Mouse (Mus musculus): ENCODE data around the gene Zfp719.

The Zfp719 gene

DNA sequence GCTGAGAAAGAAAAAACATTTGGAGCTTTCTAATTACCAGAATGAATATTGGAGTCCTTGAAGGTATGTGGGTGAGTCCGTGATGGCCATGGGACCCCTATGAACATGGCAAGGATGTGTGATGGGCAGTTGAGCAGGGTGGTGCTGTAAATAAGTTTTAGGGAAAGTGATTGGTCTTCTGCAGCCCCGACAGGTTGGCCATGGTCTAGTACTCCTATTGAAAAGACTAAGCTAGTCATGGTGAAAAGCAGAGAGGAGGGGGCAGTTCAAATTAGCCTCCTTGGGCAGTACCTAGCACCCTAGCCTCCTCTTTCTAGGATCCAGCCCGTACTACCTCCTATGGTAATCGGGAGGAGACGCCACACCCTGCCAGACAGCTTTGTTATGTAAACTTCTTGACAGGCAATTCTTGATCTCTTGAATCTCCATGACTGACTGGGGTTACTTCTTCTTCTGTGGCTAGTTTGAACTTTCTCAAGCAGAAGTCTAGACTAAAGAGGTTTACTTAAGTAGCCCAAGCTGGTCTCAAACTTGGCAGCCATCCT, 28.4 kb downstream of the Zfp719 start:
- no peak for DNase-seq (ENCODE audit: low spot score in 2 of 2)

DNA sequence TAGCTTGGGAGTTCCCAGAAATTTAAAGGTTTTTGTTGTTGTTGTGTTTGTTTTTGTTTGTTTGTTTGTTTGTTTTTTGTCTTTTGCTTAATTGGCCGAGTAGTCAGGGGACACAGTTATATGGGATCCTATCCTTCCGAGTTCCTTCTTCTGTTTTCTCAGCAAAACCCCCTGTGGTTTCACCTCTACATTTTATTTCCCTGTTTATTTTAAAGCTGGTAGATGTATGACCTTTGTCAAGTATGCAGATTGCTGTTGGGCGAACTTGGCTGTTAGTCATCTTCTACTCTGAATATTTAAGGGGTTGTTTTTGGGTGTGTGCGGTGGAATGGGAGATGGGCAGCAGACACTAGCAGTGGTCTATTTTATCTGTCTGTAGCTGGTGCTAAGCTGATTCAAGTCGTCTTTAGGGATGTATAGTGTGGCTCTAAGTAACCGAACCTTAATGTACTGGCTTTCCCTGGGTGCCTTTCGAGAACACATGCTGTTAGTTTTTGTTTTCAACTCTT, 29.0 kb downstream of the Zfp719 start:
- DNase-seq (ENCODE audit: low spot score in 2 of 2) = no peak

DNA sequence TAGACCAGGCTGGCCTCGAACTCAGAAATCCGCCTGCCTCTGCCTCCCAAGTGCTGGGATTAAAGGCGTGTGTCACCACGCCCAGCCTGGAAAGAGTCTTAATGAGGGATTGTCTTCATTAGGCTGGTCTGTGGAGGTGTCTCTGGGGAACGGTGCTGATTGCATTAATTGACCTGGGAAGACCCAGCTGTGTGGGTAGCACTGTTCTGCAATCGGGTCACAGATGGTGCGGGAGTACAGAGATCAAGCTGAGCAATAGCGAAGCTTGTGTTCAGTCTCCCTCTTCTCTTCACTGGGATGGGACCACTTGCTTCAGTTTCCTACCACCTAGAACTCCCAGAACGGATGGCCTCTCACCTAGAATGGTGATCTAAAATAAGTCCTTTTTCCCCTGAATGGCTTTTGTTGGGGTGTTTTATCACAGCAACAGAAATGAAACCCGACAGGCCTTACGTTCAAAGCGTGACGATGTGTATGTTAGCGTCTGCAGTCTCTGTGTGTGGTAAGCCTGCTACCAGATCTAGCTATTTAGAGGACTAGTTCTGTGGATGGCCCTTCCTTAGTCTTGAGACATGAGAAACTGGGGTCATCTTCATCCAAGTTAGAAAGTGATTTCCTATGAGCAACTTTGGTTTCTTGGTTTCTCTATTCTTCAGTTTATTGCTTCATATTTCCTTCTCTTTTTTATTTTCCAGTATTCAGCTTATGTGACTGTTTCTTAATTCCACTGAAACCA, 34.6 kb downstream of the Zfp719 start:
- DNase-seq (ENCODE audit: low spot score in 2 of 2) = no peak

GRCm38 (mm10) chr7:43622927-43623326, 43.5 kb downstream of the Zfp719 start:
- no peak for DNase-seq (ENCODE audit: low spot score in 2 of 2)

DNA sequence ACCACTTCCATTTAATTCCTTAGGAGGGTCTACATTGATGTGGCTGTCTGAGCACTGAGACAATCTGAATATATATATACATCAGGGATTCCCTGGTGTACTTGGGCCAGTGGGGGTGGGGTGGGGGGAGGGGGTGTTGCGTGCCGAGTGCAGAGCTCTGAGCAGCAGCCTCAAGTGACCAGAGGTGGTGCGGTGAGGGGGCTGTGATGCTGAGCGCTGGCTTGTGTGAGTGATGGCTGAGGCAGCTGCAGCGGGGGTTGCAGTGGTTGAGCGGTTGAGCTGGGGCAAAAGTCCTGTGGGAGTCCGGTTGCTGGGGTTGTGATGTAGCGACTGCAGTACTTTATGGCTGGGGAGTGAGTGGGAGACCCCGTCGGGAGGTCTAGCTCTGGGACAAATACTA, 44.4 kb downstream of the Zfp719 start:
- DNase-seq (ENCODE audit: low spot score in 2 of 2) = no peak

GRCm38 (mm10) chr7:43625065-43625464, 45.7 kb downstream of the Zfp719 start:
- DNase-seq (ENCODE audit: low spot score in 2 of 2) = no peak

DNA sequence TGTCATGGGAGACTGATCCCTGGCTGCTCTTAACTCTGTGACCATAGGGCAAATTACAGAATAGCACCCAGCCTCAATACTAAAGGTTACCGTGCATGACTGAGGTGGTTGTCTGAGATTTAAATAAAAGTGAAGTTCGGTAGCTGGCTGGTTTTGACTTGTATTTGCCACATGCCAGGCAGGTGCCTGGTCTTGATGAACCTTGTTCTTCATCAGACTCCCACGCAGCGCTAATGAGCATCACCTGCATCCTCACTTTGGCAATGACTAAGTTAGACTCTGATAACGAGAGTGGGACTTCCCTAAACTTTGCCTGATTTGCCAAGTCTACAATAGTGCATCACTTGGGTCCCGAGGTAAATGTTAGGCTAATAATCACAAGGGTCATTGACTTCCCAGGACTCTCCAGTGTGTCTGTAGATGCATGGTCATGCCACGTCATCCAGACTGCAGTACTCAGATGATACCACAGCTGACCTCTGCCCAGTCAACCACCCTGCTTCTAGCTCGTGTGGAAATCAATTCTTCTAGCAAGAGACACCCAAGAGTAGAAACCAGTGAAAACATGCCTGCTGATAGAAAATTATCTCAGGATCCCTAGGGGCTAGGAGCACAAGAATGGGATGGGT, 46.5 kb downstream of the Zfp719 start:
- no peak for DNase-seq (ENCODE audit: low spot score in 2 of 2)

DNA sequence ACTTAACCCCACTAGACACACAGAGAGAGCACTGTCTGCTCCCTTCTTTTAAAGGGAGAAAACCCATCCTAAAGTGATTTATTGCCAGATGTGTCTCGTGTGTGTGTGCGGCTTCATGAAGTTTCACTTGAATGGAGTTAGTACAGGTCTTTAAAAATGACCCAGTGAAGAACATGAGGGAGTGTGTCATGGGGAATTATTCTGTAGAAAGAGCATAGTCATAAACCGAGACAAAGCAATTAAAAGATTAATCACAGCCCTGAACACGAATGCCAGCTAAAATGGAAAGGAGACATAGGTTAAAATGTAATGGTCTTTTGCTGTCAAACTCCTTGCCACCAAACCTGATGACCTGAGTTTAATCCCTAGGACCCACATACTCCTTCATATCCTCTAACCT, 54.5 kb downstream of the Zfp719 start:
- DNase-seq (ENCODE audit: low spot score in 2 of 2) = no peak

DNA sequence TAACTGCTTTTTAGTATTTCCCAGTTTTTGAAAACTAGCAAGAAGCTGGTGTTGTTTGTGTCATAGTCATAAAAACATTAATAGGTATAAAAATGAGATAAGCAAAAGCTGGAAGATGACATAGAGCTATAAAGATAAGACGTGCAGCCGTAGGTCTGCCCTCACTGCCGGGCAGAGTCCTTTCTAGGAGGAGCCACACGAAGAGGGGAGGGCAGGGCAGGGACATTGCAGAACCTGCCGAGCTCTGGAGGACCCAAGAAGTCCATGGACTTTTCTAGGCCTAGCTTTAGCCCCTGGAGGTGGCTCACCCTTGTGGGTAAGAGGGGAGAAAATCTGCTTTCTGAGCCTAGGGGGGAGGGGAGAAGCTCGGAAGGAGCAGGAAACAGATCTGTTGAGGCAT, 55.1 kb downstream of the Zfp719 start, which contains the start of gene Ceacam18:
TSS of gene Ceacam18 (plus strand) at position 208 of the 400 bp plus-strand sequence.
- no peak for DNase-seq (ENCODE audit: low spot score in 2 of 2)

DNA sequence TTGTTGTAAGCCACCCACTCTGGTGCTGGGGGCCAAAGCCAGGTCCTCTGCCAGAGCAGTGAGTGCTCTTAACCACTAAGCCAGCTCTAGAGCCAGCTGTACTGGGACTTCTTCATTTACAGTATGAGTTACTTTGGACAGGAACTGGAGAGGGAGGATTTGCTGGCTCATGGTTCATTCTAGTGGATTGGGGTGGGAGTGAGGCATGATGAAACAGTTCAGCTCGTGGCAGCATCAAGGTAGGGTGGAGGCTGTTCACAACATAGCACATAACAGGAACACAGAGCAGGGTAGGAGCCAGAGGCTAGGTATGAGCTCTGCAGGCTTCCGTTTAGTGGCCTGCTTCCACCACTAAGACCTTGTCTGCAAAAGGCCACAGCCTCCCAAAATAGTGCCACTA, 56.8 kb downstream of the Zfp719 start:
- no peak for DNase-seq (ENCODE audit: low spot score in 2 of 2)

DNA sequence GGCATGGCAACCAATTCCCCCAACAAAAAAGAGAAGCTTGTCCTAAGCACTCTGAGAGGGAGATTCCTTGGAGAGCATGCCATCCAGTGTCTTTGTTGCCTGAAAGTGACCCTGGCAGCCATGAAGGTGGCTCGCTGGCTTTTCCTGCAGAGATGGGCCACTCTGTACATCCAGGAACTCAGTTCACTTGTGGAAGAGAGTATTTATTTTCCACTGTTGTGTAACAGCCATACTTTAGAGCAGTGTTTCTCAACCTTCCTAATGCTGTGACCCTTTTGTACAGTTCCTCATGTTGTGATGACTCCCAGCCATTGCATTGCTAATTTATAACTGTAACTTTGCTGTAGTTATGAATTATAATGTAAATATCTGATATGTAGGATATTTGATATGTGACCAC, 57.7 kb downstream of the Zfp719 start:
- DNase-seq (ENCODE audit: low spot score in 2 of 2) = no peak

- no peak for DNase-seq (ENCODE audit: low spot score in 2 of 2)
Observed at GRCm38 (mm10) chr7:43642587-43642986, 63.2 kb downstream of the Zfp719 start.

Data from spleen, postnatal 4 days (tissue).